Mouse (Mus musculus) embryonic facial prominence, embryonic 11.5 days (tissue): Measurements from ENCODE around the gene Ppp1r2. TPM values are rescaled to one million over a fixed set of nuclear protein-coding genes. Genes with fewer than 3 reads are reported as not detected.

Experiments
- ATAC-seq: fragments of 200-750 bp; cut with Nextera tagmentation; replicated peaks from 2 replicates; pipeline ENCODE4 v1.8.0; 2017; ENCODE audit warnings: low read depth; ENCODE audit not compliant: insufficient number of reproducible peaks, low FRiP score, low TSS enrichment
- DNase-seq: peaks from one replicate; pipeline ENCODE4 v3.0.0-alpha.2; 2015; ENCODE audit warnings: low spot score
- H3K27ac ChIP-seq: fragments of 300-500 bp; sonication (generic); replicated peaks from 2 replicates; pipeline ENCODE4 v1.5.1; 2014; ENCODE audit warnings: mild to moderate bottlenecking, low read depth, low read length, control low read depth
- H3K27me3 ChIP-seq: fragments of 300-500 bp; sonication (generic); 2 replicates; pipeline ENCODE4 v1.6.1; 2014; ENCODE audit warnings: mild to moderate bottlenecking, low read length, moderate library complexity, mixed read lengths; ENCODE audit not compliant: control insufficient read depth, insufficient read depth
- H3K36me3 ChIP-seq: fragments of 300-500 bp; sonication (generic); replicated peaks from 2 replicates; pipeline ENCODE4 v1.6.1; 2014; ENCODE audit warnings: low read depth, mild to moderate bottlenecking, low read length, moderate library complexity, mixed read lengths; ENCODE audit not compliant: control insufficient read depth, insufficient read depth
- H3K4me1 ChIP-seq: fragments of 300-500 bp; sonication (generic); 2 replicates; pipeline ENCODE4 v1.6.1; 2014; ENCODE audit warnings: low read length, mixed read lengths; ENCODE audit not compliant: control insufficient read depth, insufficient read depth
- H3K4me2 ChIP-seq: fragments of 300-500 bp; sonication (generic); 2 replicates; pipeline ENCODE4 v1.6.1; 2014; ENCODE audit warnings: low read depth, mild to moderate bottlenecking, control low read depth, low read length, moderate library complexity
- H3K4me3 ChIP-seq: fragments of 300-500 bp; sonication (generic); 2 replicates; pipeline ENCODE4 v1.5.1; 2014; ENCODE audit warnings: low read depth, low read length, control low read depth
- H3K9ac ChIP-seq: fragments of 300-500 bp; sonication (generic); replicated peaks from 2 replicates; pipeline ENCODE4 v1.6.1; 2014; ENCODE audit warnings: mild to moderate bottlenecking, control low read depth, low read length
- H3K9me3 ChIP-seq: fragments of 300-500 bp; sonication (generic); replicated peaks from 2 replicates; pipeline ENCODE4 v1.6.1; 2016; ENCODE audit warnings: mild to moderate bottlenecking, low read length, inconsistent platforms, mixed read lengths; ENCODE audit not compliant: control insufficient read depth
- WGBS: fragments of 180-500 bp; shearing (Covaris S2); extraction: QIAGEN DNeasy Blood & Tissue Kit; methylation state at CpG from one replicate; pipeline ENCODE4 v1.1.7; 2014; 5-methylcytosine and 5-hydroxymethylcytosine counted together
- polyA plus RNA-seq: library from polyadenylated mRNA; unstranded; fragments of >200 nt; fragmentation: Nextera tagmentation; extraction: Ambion mirVana; gene quantifications from 2 replicates; pipeline ENCODE4 v1.2.1, GENCODE M21; 2014

Gene Ppp1r2
- polyA plus RNA-seq, 1 experiment from 2014 or later, result 98.4 TPM

DNA sequence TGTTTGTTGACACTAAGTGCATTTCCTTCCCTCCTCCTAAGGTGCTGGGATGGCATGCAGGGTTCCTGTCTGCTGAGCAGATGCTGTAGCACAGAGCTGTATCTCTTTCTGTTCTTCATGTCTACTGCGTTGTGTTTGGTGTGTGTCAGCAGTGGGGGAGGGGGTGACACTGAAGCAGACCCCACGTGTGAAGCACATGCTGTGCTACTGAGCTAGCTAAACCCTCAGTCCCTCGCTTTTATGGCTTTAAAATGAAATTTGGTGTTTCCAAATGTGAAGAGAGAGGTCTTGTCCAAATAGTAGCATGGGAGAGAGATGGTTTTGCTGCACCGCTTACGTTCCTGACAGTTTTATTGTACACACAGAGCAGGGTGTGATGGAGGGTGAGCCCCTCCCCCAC is 43.5 kb downstream of the Ppp1r2 start:
- Histone ChIP-seq H3K4me2 (no peak overlapping the region), H3K9ac (no peak overlapping the region), H3K36me3 (no peaks in the 10 kb centered on the region), H3K4me1 (no peaks in the 10 kb centered on the region), H3K4me3 (no peak overlapping the region), H3K27me3 (no peaks in the 10 kb centered on the region; the same call in 1 of the 2 replicates), H3K9me3 (no peaks in the 10 kb centered on the region), H3K27ac (no peak overlapping the region)
- ATAC-seq, result no peak
- WGBS, result 77% methylated on average over 5 of the region's 5 CpGs
- DNase-seq, result no peak

GRCm38 (mm10) chr16:31227746-31228145 is 47.3 kb downstream of the Ppp1r2 start:
- no peak overlapping the region for H3K27ac ChIP-seq
- DNase-seq (no peak), ATAC-seq (no peak)
- no peak overlapping the region for H3K4me3 ChIP-seq
- H3K9me3 ChIP-seq, result no peaks in the 10 kb centered on the region
- H3K4me2 ChIP-seq, result no peak overlapping the region
- no peaks in the 10 kb centered on the region for H3K36me3 ChIP-seq
- H3K9ac ChIP-seq, result no peak overlapping the region
- H3K27me3 ChIP-seq, result no peaks in the 10 kb centered on the region
- 82% methylated on average over 1 of the region's 1 CpGs for WGBS
- H3K4me1 ChIP-seq, result no peaks in the 10 kb centered on the region

DNA sequence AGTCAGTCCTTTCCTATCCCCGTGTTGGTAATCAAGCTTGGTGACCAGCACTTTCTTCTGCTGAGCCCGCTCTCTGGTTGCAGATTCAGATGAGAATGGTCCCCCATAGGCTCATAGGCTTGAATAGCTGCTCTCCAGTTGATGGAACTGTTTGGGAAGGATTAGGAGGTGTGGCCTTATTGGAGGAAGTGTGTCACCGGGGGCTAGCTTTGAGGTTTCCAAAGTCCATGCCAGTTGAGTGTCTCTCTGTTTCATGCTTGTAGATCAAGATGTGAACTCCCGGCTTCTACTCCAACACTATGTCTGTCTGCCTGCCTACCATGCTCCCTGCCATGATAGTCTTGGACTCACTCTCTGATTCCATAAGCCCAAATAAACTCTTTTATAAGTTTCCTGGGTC is 59.8 kb downstream of the Ppp1r2 start:
- DNase-seq (no peak), ATAC-seq (no peak)
- Histone ChIP-seq H3K27me3 (no peaks in the 10 kb centered on the region), H3K27ac (no peak overlapping the region), H3K4me2 (no peak overlapping the region), H3K9ac (no peak overlapping the region), H3K4me1 (no peaks in the 10 kb centered on the region), H3K36me3 (no peaks in the 10 kb centered on the region), H3K9me3 (no peaks in the 10 kb centered on the region), H3K4me3 (no peak overlapping the region)
- 94% methylated on average over 4 of the region's 4 CpGs for WGBS

- no peak for ATAC-seq
- 87% methylated on average over 6 of the region's 6 CpGs for WGBS
- no peak overlapping the region for H3K9ac ChIP-seq
Observed at GRCm38 (mm10) chr16:31213463-31213862, 61.6 kb downstream of the Ppp1r2 start.

DNA sequence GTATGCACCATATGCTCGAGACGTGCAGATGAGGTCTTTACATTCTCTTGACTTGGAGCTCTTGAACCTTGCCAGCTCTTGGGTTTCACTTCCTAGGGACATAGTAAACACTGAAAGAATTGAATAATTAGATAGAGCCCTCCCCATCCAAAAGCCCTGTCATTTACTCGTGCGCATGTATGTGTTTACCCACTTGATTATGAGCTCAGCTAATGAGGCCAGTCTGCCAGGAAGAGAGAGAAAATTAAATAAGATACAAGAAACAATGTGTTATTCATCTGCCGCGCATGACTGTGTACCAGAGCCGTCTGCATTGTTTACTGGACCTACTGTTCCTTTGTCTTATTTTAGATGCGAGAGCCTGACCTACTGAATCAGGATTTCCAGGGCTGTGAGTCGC is 63.6 kb downstream of the Ppp1r2 start:
- Histone ChIP-seq H3K4me1 (no peaks in the 10 kb centered on the region), H3K36me3 (no peaks in the 10 kb centered on the region), H3K27me3 (no peaks in the 10 kb centered on the region), H3K9ac (no peak overlapping the region), H3K4me3 (no peak overlapping the region), H3K9me3 (no peaks in the 10 kb centered on the region), H3K27ac (no peak overlapping the region), H3K4me2 (no peak overlapping the region)
- ATAC-seq (no peak), DNase-seq (no peak)
- WGBS, result 77% methylated on average over 9 of the region's 9 CpGs

More at GRCm38 (mm10) chr16:31213463-31213862, 61.6 kb downstream of the Ppp1r2 start:
- no peak overlapping the region for H3K4me3 ChIP-seq
- H3K4me2 ChIP-seq, result no peak overlapping the region
- H3K27ac ChIP-seq, result no peak overlapping the region
- no peaks in the 10 kb centered on the region for H3K9me3 ChIP-seq
- no peaks in the 10 kb centered on the region for H3K4me1 ChIP-seq
- H3K36me3 ChIP-seq, result no peaks in the 10 kb centered on the region
- no peak for DNase-seq
- no peaks in the 10 kb centered on the region for H3K27me3 ChIP-seq

DNA sequence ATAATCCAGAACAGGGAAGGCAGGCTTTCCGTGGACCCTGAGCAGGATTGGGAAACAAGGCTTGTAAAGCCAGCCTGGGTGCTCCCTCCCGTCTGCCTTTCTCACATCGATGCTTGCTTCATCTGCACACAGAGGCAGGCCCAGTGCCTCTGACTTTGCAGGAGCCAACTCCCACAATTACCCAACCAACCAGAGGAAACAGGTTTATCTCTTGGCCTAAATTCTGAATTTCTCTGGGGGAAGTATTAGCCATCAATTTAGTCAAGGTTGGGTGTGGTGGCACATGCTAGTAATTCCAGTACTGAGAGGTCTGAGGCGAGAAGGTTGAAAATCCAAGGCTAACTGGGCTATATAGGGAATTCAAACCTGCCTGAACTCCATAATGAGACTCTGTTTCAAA is 64.6 kb downstream of the Ppp1r2 start:
- Histone ChIP-seq H3K9ac (no peak overlapping the region), H3K27me3 (no peaks in the 10 kb centered on the region), H3K4me2 (no peak overlapping the region), H3K9me3 (no peaks in the 10 kb centered on the region), H3K4me1 (no peaks in the 10 kb centered on the region), H3K27ac (no peak overlapping the region), H3K4me3 (no peak overlapping the region), H3K36me3 (no peaks in the 10 kb centered on the region)
- ATAC-seq (no peak), DNase-seq (no peak)
- 68% methylated on average over 4 of the region's 4 CpGs for WGBS

DNA sequence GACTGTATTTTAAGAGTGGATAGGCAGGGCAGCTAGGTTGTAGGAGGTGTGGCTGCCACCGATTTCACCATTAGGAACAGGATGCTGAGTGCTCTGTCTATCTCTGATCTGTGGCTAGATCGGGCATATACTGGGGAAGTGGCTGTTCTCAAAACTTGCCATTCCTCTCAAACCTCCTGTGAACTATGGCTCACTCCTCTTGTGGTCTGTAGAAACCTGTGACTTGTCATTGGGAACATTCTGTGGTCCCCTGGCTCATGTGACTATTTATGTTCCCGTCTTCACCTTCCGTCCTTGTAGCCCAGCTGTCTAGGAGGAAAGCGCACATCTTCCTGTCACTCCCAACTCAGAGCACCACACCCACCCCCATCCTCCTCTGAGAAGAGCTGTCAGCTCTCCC is 65.2 kb downstream of the Ppp1r2 start:
- no peak for ATAC-seq
- H3K9me3 ChIP-seq, result no peaks in the 10 kb centered on the region
- WGBS, result 76% methylated on average over 5 of the region's 5 CpGs

DNA sequence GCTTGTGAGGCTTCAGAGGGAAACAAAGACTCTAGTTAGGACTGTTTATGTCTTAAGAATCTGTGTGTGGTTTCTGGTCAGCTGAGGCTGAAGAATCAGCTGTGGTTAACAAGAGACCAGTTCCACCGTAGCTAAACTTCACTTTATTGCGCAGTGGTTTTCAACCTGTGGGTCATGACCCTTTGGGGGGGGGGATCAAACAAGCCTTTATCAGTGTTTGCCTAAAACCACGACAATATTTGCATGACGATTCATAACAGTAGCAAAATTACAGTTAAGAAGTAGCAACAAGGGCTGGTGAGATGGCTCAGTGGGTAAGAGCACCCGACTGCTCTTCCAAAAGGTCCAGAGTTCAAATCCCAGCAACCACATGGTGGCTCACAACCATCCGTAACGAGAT is 69.4 kb downstream of the Ppp1r2 start:
- H3K4me3 ChIP-seq, result no peak overlapping the region
- H3K9ac ChIP-seq, result no peak overlapping the region
- DNase-seq (no peak), ATAC-seq (no peak)
- H3K36me3 ChIP-seq, result no peaks in the 10 kb centered on the region
- H3K27ac ChIP-seq, result no peak overlapping the region
- no peaks in the 10 kb centered on the region for H3K27me3 ChIP-seq
- WGBS, result 82% methylated on average over 5 of the region's 7 CpGs
- H3K4me2 ChIP-seq, result no peak overlapping the region
- no peaks in the 10 kb centered on the region for H3K4me1 ChIP-seq
- H3K9me3 ChIP-seq, result no peaks in the 10 kb centered on the region

More for the DNA sequence above, 65.2 kb downstream of the Ppp1r2 start:
- no peak overlapping the region for H3K4me3 ChIP-seq
- DNase-seq, result no peak
- H3K9ac ChIP-seq, result no peak overlapping the region
- no peak overlapping the region for H3K27ac ChIP-seq
- H3K36me3 ChIP-seq, result no peaks in the 10 kb centered on the region
- no peak overlapping the region for H3K4me2 ChIP-seq
- H3K4me1 ChIP-seq, result no peaks in the 10 kb centered on the region
- no peaks in the 10 kb centered on the region for H3K27me3 ChIP-seq
